Mouse (Mus musculus): Measurements from ENCODE around the gene Vmn1r197.
"Not testable (repeated sequence)": the region's sequence is repeated elsewhere in the genome, so short reads cannot be mapped to it uniquely, and the experiment has no call there.

The Vmn1r197 gene

DNA sequence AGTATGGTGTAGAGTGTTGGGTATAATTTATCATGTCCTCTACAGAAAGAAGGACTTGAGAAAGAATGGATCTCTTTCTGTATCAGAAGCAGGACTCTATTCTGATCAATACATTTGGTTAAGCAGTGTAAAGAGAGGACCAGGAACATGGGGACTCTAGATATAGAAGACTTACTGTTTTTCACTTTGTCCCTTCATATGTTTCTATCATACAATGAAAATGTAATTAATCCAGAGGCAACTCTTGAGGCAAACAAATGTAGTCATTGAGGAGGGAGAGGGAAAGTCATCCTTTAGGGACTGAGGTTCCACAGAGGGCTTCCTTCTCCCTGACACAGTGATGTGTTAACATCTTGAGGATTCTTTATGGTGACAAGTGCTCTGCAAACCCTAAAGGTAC, at the start of gene Vmn1r197:
Gene Vmn1r197 (plus strand): TSS at position 301 of the 400 bp plus-strand sequence.
- DNase-seq = no peak

GRCm38 (mm10) chr13:22284578-22284977, 39.8 kb upstream of the Vmn1r197 start:
- DNase-seq = no peak

- DNase-seq = no peak
Observed at GRCm38 (mm10) chr13:22289620-22290019, 34.8 kb upstream of the Vmn1r197 start, which contains the start of gene Vmn1r196. Vmn1r196 (plus strand) TSS chr13:22289920.

DNA sequence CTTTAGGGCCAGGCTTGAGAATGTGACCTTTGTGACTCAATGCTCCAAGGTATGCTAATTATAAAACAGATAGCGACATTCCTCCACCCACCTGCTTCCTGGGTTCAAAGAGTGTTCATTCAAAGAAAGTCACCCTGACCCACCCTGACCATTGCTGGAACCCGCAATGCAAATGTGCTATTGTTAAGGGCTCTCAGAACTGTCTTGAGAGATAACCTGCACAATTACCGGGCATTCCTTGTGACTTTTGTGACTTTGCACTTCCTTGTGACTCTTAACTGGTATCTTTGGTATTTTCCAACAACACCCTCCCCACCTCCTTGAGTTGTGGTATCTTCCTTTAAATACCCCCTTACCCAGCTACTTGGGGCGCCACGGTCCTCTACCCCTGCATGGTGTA, 16.3 kb upstream of the Vmn1r197 start:
- DNase-seq = not testable (repeated sequence)

GRCm38 (mm10) chr13:22315361-22315760, 9.0 kb upstream of the Vmn1r197 start:
- no peak for DNase-seq

DNA sequence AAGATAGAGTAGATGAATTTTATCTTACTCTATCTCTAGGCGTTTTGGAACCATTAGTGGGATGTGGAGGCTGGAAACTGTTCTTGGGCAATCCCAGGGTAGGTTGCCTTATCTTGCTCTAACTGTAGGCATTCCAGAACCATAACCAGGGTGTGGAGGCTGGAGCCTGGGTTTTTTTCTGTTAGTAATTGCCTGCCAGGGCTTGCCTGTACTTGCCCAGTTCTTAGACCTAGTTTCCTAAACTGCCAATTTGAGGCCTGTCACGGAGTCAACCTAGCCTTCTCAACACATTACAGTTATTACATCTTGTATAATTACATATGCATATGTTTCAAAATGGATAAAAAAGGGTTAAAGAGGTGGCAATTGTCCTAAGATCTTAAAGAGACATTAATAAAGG, 7.0 kb upstream of the Vmn1r197 start:
- no peak for DNase-seq

- no peak for DNase-seq
Observed at GRCm38 (mm10) chr13:22320091-22320490, 4.3 kb upstream of the Vmn1r197 start.

- DNase-seq = no peak
Observed at GRCm38 (mm10) chr13:22333269-22333668, 8.9 kb downstream of the Vmn1r197 start.

DNA sequence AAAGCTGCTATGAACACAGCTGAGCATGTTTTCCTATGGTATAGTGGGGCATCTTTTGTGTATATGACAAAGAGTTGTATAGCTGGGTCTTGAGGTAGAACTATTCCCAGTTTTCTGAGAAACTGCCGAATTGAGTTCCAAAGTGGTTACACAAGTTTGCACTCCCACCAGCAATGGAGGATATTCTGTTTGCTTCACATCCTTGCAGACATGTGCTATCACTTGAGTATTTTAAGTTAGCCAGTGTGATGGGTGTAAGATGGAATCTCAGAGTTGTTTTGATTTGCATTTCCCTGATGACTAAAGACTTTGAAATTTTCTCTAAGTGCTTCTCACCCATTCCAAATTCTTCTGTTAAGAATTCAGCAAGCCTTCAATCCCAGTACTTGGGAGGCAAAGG, 11.2 kb downstream of the Vmn1r197 start:
- DNase-seq = no peak

DNA sequence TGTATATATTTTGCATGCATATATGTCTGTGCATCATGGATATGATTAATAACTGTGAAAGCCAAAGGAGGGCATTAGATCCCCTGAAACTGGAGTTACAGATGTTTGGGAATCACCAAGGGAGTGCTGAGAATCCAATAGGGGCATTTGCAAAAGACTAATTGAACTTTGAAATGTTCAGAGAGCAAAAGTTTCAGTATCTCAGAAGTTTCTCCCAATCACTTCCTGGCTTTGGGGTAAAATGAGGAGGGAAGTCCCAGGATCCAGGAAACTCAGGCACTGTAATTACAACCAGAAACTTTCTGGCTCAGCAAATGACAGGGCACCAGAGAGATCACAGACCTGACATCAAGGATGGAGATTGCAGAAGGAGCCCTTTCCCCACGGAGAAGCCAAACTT, 25.7 kb downstream of the Vmn1r197 start, which contains the start of gene Vmn1r198:
Gene Vmn1r198 (plus strand): TSS at position 301 of the 400 bp plus-strand sequence.
- no peak for DNase-seq

DNA sequence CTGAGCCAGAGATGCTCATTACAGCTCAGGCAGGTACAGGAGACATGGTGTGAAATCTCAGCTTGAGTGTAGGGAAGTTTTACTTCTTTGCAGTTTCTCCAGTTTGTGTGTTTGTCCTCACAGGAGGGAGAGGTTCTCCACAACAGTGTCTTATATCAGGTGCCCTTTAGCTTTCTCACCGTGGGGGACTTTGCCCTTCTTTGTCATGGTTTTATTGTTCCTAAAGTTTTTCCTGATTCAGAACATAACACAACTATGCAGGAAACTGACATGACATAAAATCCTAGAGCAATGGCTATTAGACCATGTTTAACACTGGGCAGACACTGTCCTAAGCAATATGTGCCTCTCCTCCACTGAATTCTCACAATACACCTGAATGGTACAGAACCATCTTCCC, 26.4 kb downstream of the Vmn1r197 start:
- DNase-seq = no peak

GRCm38 (mm10) chr13:22379518-22379917, 55.1 kb downstream of the Vmn1r197 start, which contains the start of gene Vmn1r199:
Vmn1r199 (plus strand) TSS chr13:22379818.
- DNase-seq = no peak

GRCm38 (mm10) chr13:22381128-22381527, 56.7 kb downstream of the Vmn1r197 start:
- not testable (repeated sequence) for DNase-seq
